Mouse (Mus musculus): ENCODE results near the gene Nicn1. TPM values are rescaled to one million over a fixed set of nuclear protein-coding genes. Genes with fewer than 3 reads are reported as not detected.
"Not testable (repeated sequence)": the region's sequence is repeated elsewhere in the genome, so short reads cannot be mapped to it uniquely, and the experiment has no call there.

Nicn1 gene
- polyA plus RNA-seq, 1 experiment from 2014 or later: 28.9 TPM

- ATAC-seq: peak; percentile 62
- Histone ChIP-seq H3K4me2 (replicated peaks) (no peak overlapping the region), H3K4me1 (replicated peaks) (no peaks in the 10 kb centered on the region), H3K36me3 (no peaks in the 10 kb centered on the region), H3K4me3 (replicated peaks) (no peak overlapping the region), H3K27ac (no peak overlapping the region), H3K9me3 (no peaks in the 10 kb centered on the region), H3K27me3 (replicated peaks) (no peaks in the 10 kb centered on the region), H3K9ac (no peak overlapping the region)
- 10% methylated on average over 6 of the region's 6 CpGs for WGBS
These were observed 5.8 kb upstream of the Nicn1 start for GRCm38 (mm10) chr9:108284410-108284809.

- WGBS: 76% methylated on average over 6 of the region's 6 CpGs
- not testable (repeated sequence) for H3K4me1 ChIP-seq (replicated peaks); H3K9ac ChIP-seq; H3K36me3 ChIP-seq; H3K9me3 ChIP-seq; H3K4me2 ChIP-seq (replicated peaks); H3K27ac ChIP-seq; ATAC-seq; H3K4me3 ChIP-seq (replicated peaks); H3K27me3 ChIP-seq (replicated peaks)
These were observed 2.5 kb upstream of the Nicn1 start for GRCm38 (mm10) chr9:108287526-108288238.

- no peak for ATAC-seq
- 0 out of 2 replicates have a peak overlapping the region, but pooled peaks have one; percentile 76 for H3K4me2 ChIP-seq (replicated peaks)
- WGBS: 56% methylated on average over 2 of the region's 2 CpGs
- H3K27ac ChIP-seq: no peak overlapping the region
- no peaks in the 10 kb centered on the region for H3K4me1 ChIP-seq (replicated peaks)
- no peaks in the 10 kb centered on the region for H3K36me3 ChIP-seq
- H3K4me3 ChIP-seq (replicated peaks): no peak overlapping the region; the same call in 1 of the 2 replicates
- no peaks in the 10 kb centered on the region for H3K9me3 ChIP-seq
- H3K27me3 ChIP-seq (replicated peaks): no peaks in the 10 kb centered on the region
- no peak overlapping the region for H3K9ac ChIP-seq
These were observed 882 bp upstream of the Nicn1 start for GRCm38 (mm10) chr9:108289347-108289746.

GRCm38 (mm10) chr9:108290773-108291172 is 544 bp downstream of the Nicn1 start:
- Histone ChIP-seq H3K27me3 (replicated peaks) (no peaks in the 10 kb centered on the region), H3K4me2 (replicated peaks) (peak overlapping the region; percentile 76), H3K9me3 (no peaks in the 10 kb centered on the region), H3K9ac (peak overlapping the region; percentile 46), H3K4me3 (replicated peaks) (peak overlapping the region; percentile 60), H3K27ac (0 out of 2 replicates have a peak overlapping the region, but pooled peaks have one; percentile 51), H3K4me1 (replicated peaks) (no peaks in the 10 kb centered on the region), H3K36me3 (no peaks in the 10 kb centered on the region)
- no peak for ATAC-seq
- 33% methylated on average over 6 of the region's 6 CpGs for WGBS

- H3K36me3 ChIP-seq: no peaks in the 10 kb centered on the region
- H3K9ac ChIP-seq: peak within 1 kb of the TSS; percentile 42; the same call in 1 of the 2 replicates
- ATAC-seq: peak; percentile 89
- peak within 1 kb of the TSS; percentile 43 for H3K4me2 ChIP-seq (replicated peaks)
- no peaks in the 10 kb centered on the region for H3K9me3 ChIP-seq
- H3K27me3 ChIP-seq (replicated peaks): no peaks in the 10 kb centered on the region
- H3K4me1 ChIP-seq (replicated peaks): peaks cover 3% of the 10 kb centered on the region; the same call in 1 of the 2 replicates
- peak within 1 kb of the TSS; percentile 82 for H3K27ac ChIP-seq
- WGBS: 25% methylated on average over 18 of the region's 18 CpGs
- peak within 1 kb of the TSS; percentile 18 for H3K4me3 ChIP-seq (replicated peaks)
These were observed 6.5 kb downstream of the Nicn1 start, which contains the start of gene Amt for GRCm38 (mm10) chr9:108296453-108297355. Gene Amt (plus strand): TSS chr9:108296853.

GRCm38 (mm10) chr9:108301853-108302252 is 11.6 kb downstream of the Nicn1 start:
- Histone ChIP-seq H3K4me3 (replicated peaks) (no peak overlapping the region), H3K4me1 (replicated peaks) (peaks cover 4% of the 10 kb centered on the region), H3K27me3 (replicated peaks) (no peaks in the 10 kb centered on the region), H3K27ac (peak overlapping the region; percentile 67), H3K36me3 (peaks cover 8% of the 10 kb centered on the region; the same call in 1 of the 2 replicates), H3K9me3 (no peaks in the 10 kb centered on the region), H3K9ac (no peak overlapping the region), H3K4me2 (replicated peaks) (no peak overlapping the region)
- 58% methylated on average over 3 of the region's 3 CpGs for WGBS
- peak; percentile 7; the same call in 1 of the 2 replicates for ATAC-seq

- Histone ChIP-seq H3K27me3 (replicated peaks) (no peaks in the 10 kb centered on the region), H3K9ac (no peak overlapping the region), H3K4me1 (replicated peaks) (peaks cover 17% of the 10 kb centered on the region), H3K27ac (0 out of 2 replicates have a peak overlapping the region, but pooled peaks have one; percentile 82), H3K9me3 (no peaks in the 10 kb centered on the region), H3K36me3 (peaks cover 8% of the 10 kb centered on the region; the same call in 1 of the 2 replicates), H3K4me3 (replicated peaks) (peak overlapping the region; percentile 87), H3K4me2 (replicated peaks) (peak overlapping the region; percentile 60)
- WGBS: 74% methylated on average over 4 of the region's 4 CpGs
- no peak for ATAC-seq
These were observed 14.5 kb downstream of the Nicn1 start for GRCm38 (mm10) chr9:108304716-108305115.

- peak overlapping the region; percentile 82 for H3K27ac ChIP-seq
- peaks cover 20% of the 10 kb centered on the region for H3K4me1 ChIP-seq (replicated peaks)
- 3% methylated on average over 1 of the region's 1 CpGs for WGBS
- no peaks in the 10 kb centered on the region for H3K9me3 ChIP-seq
- peaks cover 8% of the 10 kb centered on the region; the same call in 1 of the 2 replicates for H3K36me3 ChIP-seq
- H3K27me3 ChIP-seq (replicated peaks): no peaks in the 10 kb centered on the region
- peak overlapping the region; percentile 60 for H3K4me2 ChIP-seq (replicated peaks)
- no peak for ATAC-seq
- peak overlapping the region; percentile 87 for H3K4me3 ChIP-seq (replicated peaks)
- H3K9ac ChIP-seq: peak overlapping the region; percentile 84
These were observed 14.9 kb downstream of the Nicn1 start for GRCm38 (mm10) chr9:108305170-108305569.

- WGBS: under 1% methylated on average over 81 of the region's 81 CpGs
- H3K4me1 ChIP-seq (replicated peaks): peaks cover 20% of the 10 kb centered on the region
- H3K4me3 ChIP-seq (replicated peaks): peak within 1 kb of the TSS; percentile 87
- peaks cover 8% of the 10 kb centered on the region; the same call in 1 of the 2 replicates for H3K36me3 ChIP-seq
- H3K27ac ChIP-seq: peak within 1 kb of the TSS; percentile 100
- no peaks in the 10 kb centered on the region for H3K9me3 ChIP-seq
- peak within 1 kb of the TSS; percentile 98 for H3K9ac ChIP-seq
- H3K27me3 ChIP-seq (replicated peaks): no peaks in the 10 kb centered on the region
- ATAC-seq: peak; percentile 96
- H3K4me2 ChIP-seq (replicated peaks): peak within 1 kb of the TSS; percentile 63
These were observed 15.6 kb downstream of the Nicn1 start, which contains the start of the genes Rhoa and Tcta for GRCm38 (mm10) chr9:108305629-108306520. Gene Rhoa (plus strand): TSS chr9:108306129. Gene Tcta (minus strand): TSS chr9:108306160.

GRCm38 (mm10) chr9:108306571-108306980 is 16.3 kb downstream of the Nicn1 start:
- ATAC-seq: peak; percentile 81
- Histone ChIP-seq H3K9me3 (no peaks in the 10 kb centered on the region), H3K4me2 (replicated peaks) (peak overlapping the region; percentile 63), H3K9ac (peak overlapping the region; percentile 98), H3K27ac (peak overlapping the region; percentile 100), H3K27me3 (replicated peaks) (no peaks in the 10 kb centered on the region), H3K36me3 (peaks cover 8% of the 10 kb centered on the region; the same call in 1 of the 2 replicates), H3K4me3 (replicated peaks) (peak overlapping the region; percentile 87), H3K4me1 (replicated peaks) (peaks cover 20% of the 10 kb centered on the region)
- WGBS: under 1% methylated on average over 48 of the region's 51 CpGs
